Mouse (Mus musculus) B cell, adult 62 days (primary cell): ENCODE measurements around the gene Ghitm. TPM values are rescaled to one million over a fixed set of nuclear protein-coding genes. Genes with fewer than 3 reads are reported as not detected.

Experiments
- total RNA-seq: library from RNA; stranded (reverse); gene quantifications from 4 replicates; pipeline ENCODE4 v1.2.4, GENCODE M21; 2023

Gene Ghitm
- total RNA-seq = 306 to 337 TPM (median 323 TPM) in 4 replicates

DNA sequence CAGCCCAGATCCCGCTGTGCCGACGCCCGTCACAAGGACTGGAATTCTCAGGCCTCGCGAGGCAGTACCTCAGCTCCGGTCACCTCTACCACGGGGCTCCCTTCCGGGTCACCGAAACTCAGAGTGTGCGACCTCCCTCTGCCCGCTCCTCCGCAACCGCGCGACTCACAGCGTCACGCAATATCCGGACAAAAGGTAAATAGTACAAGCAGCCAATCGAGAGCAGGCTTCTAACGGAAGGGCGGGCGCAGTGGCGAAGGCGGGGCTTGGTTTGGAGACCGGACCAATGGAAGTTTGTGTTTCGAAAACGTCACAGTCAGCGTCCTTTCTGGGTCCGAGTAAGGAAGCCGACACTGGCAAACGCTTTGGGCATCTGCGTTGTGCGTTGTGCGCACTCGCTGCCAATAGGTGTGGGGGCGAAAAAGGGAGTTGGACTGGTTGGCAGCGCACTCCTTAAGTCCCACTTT, at the start of gene Ghitm:
Ghitm (minus strand) TSS at position 146 of the 467 bp plus-strand sequence.

DNA sequence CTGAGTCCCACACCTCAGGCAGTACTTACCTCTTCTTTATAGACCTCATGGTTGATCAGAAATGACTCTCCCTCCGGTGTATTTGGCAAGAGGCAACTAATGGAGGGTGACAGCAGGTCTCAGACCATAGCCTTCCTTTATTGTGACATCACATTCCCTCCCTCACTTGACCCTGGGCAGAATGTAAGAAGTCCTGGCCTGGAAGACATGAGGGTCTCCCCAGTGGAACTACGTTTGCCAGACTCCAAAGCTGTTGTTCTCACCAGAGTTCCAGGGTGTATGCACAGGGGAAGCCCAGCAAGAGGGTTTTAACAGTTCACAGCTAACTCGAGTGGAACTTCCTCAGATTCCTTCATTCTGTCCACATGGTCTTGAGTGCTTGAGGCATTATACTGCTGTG, 21.1 kb downstream of the Ghitm start, which contains the start of gene 2610528A11Rik:
2610528A11Rik (minus strand) TSS at position 101 of the 400 bp plus-strand sequence.

DNA sequence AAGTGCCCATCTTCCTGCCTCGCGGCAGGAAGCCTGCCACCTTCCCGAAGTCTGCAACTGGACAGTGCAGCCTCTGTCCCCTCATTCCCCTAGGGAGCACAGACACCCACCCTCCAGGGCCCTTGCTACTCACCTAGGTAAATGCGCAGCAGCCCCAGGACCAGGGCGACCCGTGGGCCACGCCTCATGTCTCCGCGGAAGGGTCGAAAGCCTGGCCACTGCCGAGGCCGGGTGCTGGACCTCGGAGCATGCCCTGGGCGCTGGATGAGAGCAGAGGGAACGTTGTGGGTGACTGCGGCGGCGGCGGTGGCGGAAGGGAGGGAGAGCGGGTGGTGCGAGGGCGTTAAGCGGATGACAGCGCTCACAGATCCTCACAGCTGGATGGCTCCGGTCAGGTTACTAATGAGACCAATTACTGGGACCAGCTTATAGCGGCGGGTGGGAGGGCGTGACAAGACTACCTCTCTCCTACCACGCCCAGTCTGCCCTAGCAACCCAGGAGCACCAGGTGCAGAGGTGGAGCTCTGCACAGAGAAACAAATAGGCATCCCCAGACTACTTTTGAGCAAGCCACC, 37.0 kb downstream of the Ghitm start, which contains the start of gene Cdhr1:
Cdhr1 (minus strand) TSS at position 392 of the 575 bp plus-strand sequence.

Other genes starting within 250 kb of the Ghitm start
- 31.7 to 33.2 TPM (median 32.6 TPM) in 4 replicates for gene Ccser2, start 166.5 kb downstream of the Ghitm start, total RNA-seq
- not detected in 4 replicates for gene Rgr, start 86.3 kb downstream of the Ghitm start, total RNA-seq
- not detected in 4 replicates for gene Lrit1, start 80.4 kb downstream of the Ghitm start, total RNA-seq
- gene Lrit2, start 67.3 kb downstream of the Ghitm start, total RNA-seq = not detected in 4 replicates
- not detected in 4 replicates for gene Cdhr1, start 36.9 kb downstream of the Ghitm start, total RNA-seq
- not detected in 4 replicates for gene 2610528A11Rik, start 21.2 kb downstream of the Ghitm start, total RNA-seq